Comparison of ENCODE assay signal across 7 mouse cellular contexts in genomic region chr14:75834739-75835381, GRCm38 (mm10). TPM values are rescaled to one million over a fixed set of nuclear protein-coding genes. Genes with fewer than 3 reads are reported as not detected.
A peak's percentile ranks its signal among the peaks of the same experiment; 100 is the strongest.
DNase-seq lines count a peak whose midpoint lies in the region; ATAC-seq and TF ChIP-seq lines count a peak whose summit lies in the region.

No protein-coding gene starts in this region.

- ATAC-seq in limb, embryonic 11.5 days (ENCODE audit: insufficient number of reproducible peaks, low FRiP score, low TSS enrichment, low read depth), result peak; percentile 39; the same call in 1 of the 2 replicates
- ATAC-seq in midbrain, embryonic 11.5 days (ENCODE audit: low FRiP score), result peak; percentile 47

- peak in 2 of 3 experiments; percentile 27 to 30; a peak in 3 of 6 replicates for TF ChIP-seq CTCF in MEL (IDR thresholded peaks at IDR 0.05 in 2 of 3, conservative IDR thresholded peaks at IDR 0.05 in 1 of 3; ENCODE audit: control insufficient read depth in 1 of 3, insufficient read depth in 1 of 3, low read depth in 2 of 3, low read length in 3 of 3, poor library complexity in 1 of 3, severe bottlenecking in 1 of 3)

- peak overlapping the region; percentile 84 for H3K4me2 ChIP-seq in limb, embryonic 11.5 days (ENCODE audit: low read depth, severe bottlenecking)
- peak overlapping the region; percentile 71 for H3K4me2 ChIP-seq in midbrain, embryonic 11.5 days

- peaks cover 6 to 31% of the 10 kb centered on the region in 2 experiments for H3K4me1 ChIP-seq in MEL (ENCODE audit: control insufficient read depth in 1 of 2, insufficient read depth in 2 of 2, low read length in 2 of 2)
- peaks cover 11% of the 10 kb centered on the region for H3K4me1 ChIP-seq in limb, embryonic 11.5 days (ENCODE audit: control insufficient read depth, insufficient read depth, low read length)
- H3K4me1 ChIP-seq in midbrain, embryonic 11.5 days (ENCODE audit: control insufficient read depth, insufficient read depth, low read length), result peaks cover 13% of the 10 kb centered on the region

- peak; percentile 86 for DNase-seq in MEL (ENCODE audit: low read depth, low spot score)
- DNase-seq in adrenal gland, postnatal 4 days (ENCODE audit: low spot score in 2 of 2), result peak; percentile 26 to 58
- DNase-seq in fibroblast of lung, adult 2 months (ENCODE audit: low read depth), result peak; percentile 54
- peak; percentile 64 for DNase-seq in heart, postnatal 25 days (ENCODE audit: low spot score)
- peak; percentile 54 for DNase-seq in limb, embryonic 11.5 days (ENCODE audit: low spot score)
- peak; percentile 96 for DNase-seq in midbrain, embryonic 11.5 days (ENCODE audit: low spot score, missing footprints)
- peak; percentile 57 to 80 for DNase-seq in spleen, postnatal 4 days (ENCODE audit: low spot score in 2 of 2)

- WGBS in limb, embryonic 11.5 days, result under 1% methylated on average over 16 of the region's 16 CpGs
- WGBS in midbrain, embryonic 11.5 days, result 0% methylated on average over 16 of the region's 16 CpGs

- no peaks in the 10 kb centered on the region; the same call in 1 of the 2 replicates for H3K79me2 ChIP-seq in MEL (ENCODE audit: control insufficient read depth, insufficient read depth, low read length, poor library complexity)

- no peaks in the 10 kb centered on the region for H3K9me3 ChIP-seq in MEL (replicated peaks; ENCODE audit: insufficient read depth, low read length)
- no peaks in the 10 kb centered on the region for H3K9me3 ChIP-seq in limb, embryonic 11.5 days (ENCODE audit: control insufficient read depth, low read length)
- no peaks in the 10 kb centered on the region for H3K9me3 ChIP-seq in midbrain, embryonic 11.5 days (ENCODE audit: control insufficient read depth, low read length)

- intact Hi-C loops in heart, postnatal 25 days (cut with DNase I), result loop anchor here (1.0 kb wide), 1 partner anchor 9 kb away; no protein-coding TSS in a partner anchor

- H3K27ac ChIP-seq in MEL (ENCODE audit: control insufficient read depth, low read depth, low read length), result peak overlapping the region; percentile 91
- H3K27ac ChIP-seq in limb, embryonic 11.5 days (replicated peaks; ENCODE audit: low read depth, low read length), result peak overlapping the region; percentile 85
- peak overlapping the region; percentile 66 for H3K27ac ChIP-seq in midbrain, embryonic 11.5 days (ENCODE audit: low read depth, low read length)

- peak overlapping the region; percentile 83 for H3K9ac ChIP-seq in MEL (ENCODE audit: control insufficient read depth, low read depth, low read length, poor library complexity, severe bottlenecking)
- peak overlapping the region; percentile 52 for H3K9ac ChIP-seq in limb, embryonic 11.5 days (ENCODE audit: low read length)
- peak overlapping the region; percentile 71 for H3K9ac ChIP-seq in midbrain, embryonic 11.5 days (ENCODE audit: low read length)

- peak overlapping the region; percentile 57 to 66 for H3K4me3 ChIP-seq in MEL (ENCODE audit: control insufficient read depth in 1 of 2, insufficient read depth in 1 of 2, low read depth in 2 of 2, low read length in 2 of 2)
- peak overlapping the region; percentile 42 for H3K4me3 ChIP-seq in limb, embryonic 11.5 days (ENCODE audit: low read depth, low read length)
- peak overlapping the region; percentile 40 for H3K4me3 ChIP-seq in midbrain, embryonic 11.5 days (ENCODE audit: low read depth, low read length)

- TF ChIP-seq RAD21 in MEL (IDR thresholded peaks at IDR 0.05; ENCODE audit: low read depth, low read length), result no peak; the same call in none of the 2 replicates

- no peaks in the 10 kb centered on the region for H3K27me3 ChIP-seq in MEL (ENCODE audit: control insufficient read depth in 1 of 2, insufficient read depth in 2 of 2, low read length in 2 of 2)
- H3K27me3 ChIP-seq in limb, embryonic 11.5 days (ENCODE audit: control insufficient read depth, insufficient read depth, low read length), result no peaks in the 10 kb centered on the region
- no peaks in the 10 kb centered on the region for H3K27me3 ChIP-seq in midbrain, embryonic 11.5 days (ENCODE audit: control insufficient read depth, insufficient read depth, low read length)

- peak; percentile 21 to 27; a peak in 2 of 4 replicates for TF ChIP-seq EP300 in MEL (IDR thresholded peaks at IDR 0.05; ENCODE audit: low read depth in 1 of 2, low read length in 2 of 2)

- TF ChIP-seq POLR2A in MEL (IDR thresholded peaks at IDR 0.05; ENCODE audit: control insufficient read depth in 1 of 2, insufficient read depth in 1 of 2, low read depth in 1 of 2, low read length in 2 of 2, poor library complexity in 1 of 2), result peak; percentile 8 to 51; a peak in 2 of 4 replicates

- H3K36me3 ChIP-seq in MEL (ENCODE audit: control insufficient read depth in 1 of 2, insufficient read depth in 2 of 2, low read length in 2 of 2), result peaks cover 0 to 32% of the 10 kb centered on the region in 2 experiments; a peak in 2 of 4 replicates
- no peaks in the 10 kb centered on the region for H3K36me3 ChIP-seq in limb, embryonic 11.5 days (ENCODE audit: control insufficient read depth, insufficient read depth, low read length)
- no peaks in the 10 kb centered on the region for H3K36me3 ChIP-seq in midbrain, embryonic 11.5 days (ENCODE audit: control insufficient read depth, insufficient read depth, low read length)

TF ChIP-seq in MEL, 35 proteins besides CTCF, POLR2A, EP300 and RAD21 (continues in another document):
- TF ChIP-seq ELF1 (IDR thresholded peaks at IDR 0.05; ENCODE audit: low read depth, low read length) (peak; percentile 90), HCFC1 (IDR thresholded peaks at IDR 0.05; ENCODE audit: low read depth, low read length) (no peak), CHD2 (IDR thresholded peaks at IDR 0.05; ENCODE audit: low read length) (no peak), ZKSCAN1 (IDR thresholded peaks at IDR 0.05; ENCODE audit: low read depth, low read length) (0 out of 2 replicates have a peak, but pooled peaks have one; percentile 16), ZC3H11A (IDR thresholded peaks at IDR 0.05; ENCODE audit: low read depth, low read length) (no peak), POLR2AphosphoS5 (IDR thresholded peaks at IDR 0.05; ENCODE audit: borderline replicate concordance, low read depth, low read length) (no peak), MXI1 (IDR thresholded peaks at IDR 0.05; ENCODE audit: low read depth, low read length) (no peak; the same call in 1 of the 2 replicates), RCOR1 (IDR thresholded peaks at IDR 0.05; ENCODE audit: low read depth, low read length) (no peak), USF1 (IDR thresholded peaks at IDR 0.05; ENCODE audit: low read depth, low read length) (no peak), MAZ (IDR thresholded peaks at IDR 0.05; ENCODE audit: low read depth, low read length) (no peak), ETS1 (IDR thresholded peaks at IDR 0.05; ENCODE audit: low read depth, low read length) (0 out of 2 replicates have a peak, but pooled peaks have one; percentile 37), TAL1 (IDR thresholded peaks at IDR 0.05; ENCODE audit: low read length) (no peak), USF2 (IDR thresholded peaks at IDR 0.05; ENCODE audit: borderline replicate concordance in 1 of 2, insufficient read depth in 1 of 2, low read depth in 1 of 2, low read length in 2 of 2) (no peak), ZNF384 (IDR thresholded peaks at IDR 0.05; ENCODE audit: low read depth, low read length) (no peak), MYC (IDR thresholded peaks at IDR 0.05; ENCODE audit: low read depth, low read length) (0 out of 2 replicates have a peak, but pooled peaks have one; percentile 19), MAFK (IDR thresholded peaks at IDR 0.05; ENCODE audit: borderline replicate concordance, low read depth, low read length) (no peak), POLR2AphosphoS2 (IDR thresholded peaks at IDR 0.05; ENCODE audit: low read length) (no peak; the same call in 1 of the 2 replicates), SIN3A (IDR thresholded peaks at IDR 0.05; ENCODE audit: low read length) (no peak), CHD1 (IDR thresholded peaks at IDR 0.05; ENCODE audit: low read depth, low read length) (0 out of 2 replicates have a peak, but pooled peaks have one; percentile 85), MYB (IDR thresholded peaks at IDR 0.05; ENCODE audit: low read depth, low read length) (0 out of 2 replicates have a peak, but pooled peaks have one; percentile 16), GABPA (IDR thresholded peaks at IDR 0.05; ENCODE audit: low read depth, low read length) (no peak), BHLHE40 (IDR thresholded peaks at IDR 0.05; ENCODE audit: borderline replicate concordance, low read depth, low read length) (0 out of 2 replicates have a peak, but pooled peaks have one; percentile 22), KAT2A (conservative IDR thresholded peaks at IDR 0.05; ENCODE audit: low read depth, low read length) (no peak), NRF1 (IDR thresholded peaks at IDR 0.05; ENCODE audit: insufficient read depth, low read depth, low read length, poor library complexity, severe bottlenecking) (no peak), SMC3 (IDR thresholded peaks at IDR 0.05; ENCODE audit: low read depth, low read length) (no peak), E2F4 (IDR thresholded peaks at IDR 0.05; ENCODE audit: borderline replicate concordance, low read depth, low read length) (0 out of 2 replicates have a peak, but pooled peaks have one; percentile 23), GATA1 (IDR thresholded peaks at IDR 0.05; ENCODE audit: low read depth, low read length) (no peak), MAX (IDR thresholded peaks at IDR 0.05; ENCODE audit: low read length) (peak; percentile 65; the same call in 1 of the 2 replicates)

RNA-seq across cellular contexts. Expression of gene Tpt1, which starts 10.0 kb away (rescaled TPM):
- 652 and 695 TPM in 2 replicates for total RNA-seq in MEL (2012; rRNA removed)
- polyA plus RNA-seq in MEL (2012; ENCODE audit: insufficient read depth in 1 of 2, insufficient read length in 2 of 2, low read depth in 1 of 2, low replicate concordance in 2 of 2, missing spikeins in 1 of 2), result 1,000 to 10,000 TPM in 1 of 2 experiments, 100 to 1,000 TPM in 1; 817 to 1,342 TPM
- 1,000 to 10,000 TPM; 3,227 to 3,375 TPM for total RNA-seq in adrenal gland, postnatal 4 days (2021)
- total RNA-seq in heart, postnatal 25 days (2021), result 1,000 to 10,000 TPM; 2,885 to 3,154 TPM
- 1,077 and 1,093 TPM in 2 replicates for polyA plus RNA-seq in limb, embryonic 11.5 days (2014; fragmentation: Nextera tagmentation; extraction: Ambion mirVana)
- 1,099 and 1,119 TPM in 2 replicates for polyA plus RNA-seq in midbrain, embryonic 11.5 days (2014; fragmentation: Nextera tagmentation; extraction: Ambion mirVana)

RNA-seq across cellular contexts. Expression of gene Slc25a30, which starts 48.0 kb away (rescaled TPM):
- 20.3 and 25.9 TPM in 2 replicates for total RNA-seq in MEL (2012; rRNA removed)
- 10 to 100 TPM in 1 of 2 experiments, not detected in 1; 24.0 TPM for polyA plus RNA-seq in MEL (2012; ENCODE audit: insufficient read depth in 1 of 2, insufficient read length in 2 of 2, low read depth in 1 of 2, low replicate concordance in 2 of 2, missing spikeins in 1 of 2)
- 10 to 100 TPM; 46.9 to 51.2 TPM for total RNA-seq in adrenal gland, postnatal 4 days (2021)
- 10 to 100 TPM; 11.5 to 12.6 TPM for total RNA-seq in heart, postnatal 25 days (2021)
- polyA plus RNA-seq in limb, embryonic 11.5 days (2014; fragmentation: Nextera tagmentation; extraction: Ambion mirVana), result 6.3 and 6.9 TPM in 2 replicates
- polyA plus RNA-seq in midbrain, embryonic 11.5 days (2014; fragmentation: Nextera tagmentation; extraction: Ambion mirVana), result 7.0 and 8.8 TPM in 2 replicates

Comparison
In these comparisons a context has a peak if more than half of its experiments do, and no peak if none do; other contexts are left out.
1. Peak in every context shown above with its lines: DNase-seq, ATAC-seq, H3K4me3 ChIP-seq and H3K27ac ChIP-seq.
2. DNase-seq: peak in every context shown above with its lines; median percentile 96 in midbrain, embryonic 11.5 days; 86 in MEL; 68 in spleen, postnatal 4 days; 64 in heart, postnatal 25 days; 54 in fibroblast of lung, adult 2 months; 54 in limb, embryonic 11.5 days; 42 in adrenal gland, postnatal 4 days.